Mouse (Mus musculus): ENCODE results near the gene Mcoln2. TPM values are rescaled to one million over a fixed set of nuclear protein-coding genes. Genes with fewer than 3 reads are reported as not detected.

The Mcoln2 gene
- polyA plus RNA-seq, 1 experiment from 2014 or later: 0.35 TPM

DNA sequence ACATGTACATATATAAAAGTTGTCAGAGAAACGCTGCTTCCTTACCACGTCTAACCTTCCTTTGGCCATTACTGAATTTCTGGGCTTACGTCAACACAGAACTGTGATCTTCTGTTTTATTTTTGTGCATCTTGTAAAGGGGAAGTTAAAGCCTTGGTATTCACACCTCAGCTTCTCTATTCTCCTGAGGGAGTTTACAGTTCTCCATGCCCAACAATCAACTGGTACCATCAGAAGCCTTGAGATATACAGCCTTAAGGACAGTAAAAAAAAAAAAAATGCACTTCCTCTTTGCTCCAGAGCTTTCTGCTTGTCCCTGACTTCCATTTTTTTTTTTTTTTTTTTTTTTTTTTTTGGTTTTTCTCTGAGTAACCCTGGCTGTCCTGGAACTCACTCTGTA is 66.9 kb downstream of the Mcoln2 start:
- no peaks in the 10 kb centered on the region for H3K9me3 ChIP-seq (replicated peaks)
- H3K36me3 ChIP-seq: no peaks in the 10 kb centered on the region
- no peak overlapping the region for H3K9ac ChIP-seq
- H3K4me1 ChIP-seq: peaks cover 10% of the 10 kb centered on the region
- no peak overlapping the region for H3K27ac ChIP-seq
- 92% methylated on average over 3 of the region's 3 CpGs for WGBS
- H3K27me3 ChIP-seq: peaks cover 28% of the 10 kb centered on the region
- ATAC-seq (ENCODE audit: low FRiP score): no peak
- no peak overlapping the region for H3K4me2 ChIP-seq (replicated peaks)
- H3K4me3 ChIP-seq: no peak overlapping the region

DNA sequence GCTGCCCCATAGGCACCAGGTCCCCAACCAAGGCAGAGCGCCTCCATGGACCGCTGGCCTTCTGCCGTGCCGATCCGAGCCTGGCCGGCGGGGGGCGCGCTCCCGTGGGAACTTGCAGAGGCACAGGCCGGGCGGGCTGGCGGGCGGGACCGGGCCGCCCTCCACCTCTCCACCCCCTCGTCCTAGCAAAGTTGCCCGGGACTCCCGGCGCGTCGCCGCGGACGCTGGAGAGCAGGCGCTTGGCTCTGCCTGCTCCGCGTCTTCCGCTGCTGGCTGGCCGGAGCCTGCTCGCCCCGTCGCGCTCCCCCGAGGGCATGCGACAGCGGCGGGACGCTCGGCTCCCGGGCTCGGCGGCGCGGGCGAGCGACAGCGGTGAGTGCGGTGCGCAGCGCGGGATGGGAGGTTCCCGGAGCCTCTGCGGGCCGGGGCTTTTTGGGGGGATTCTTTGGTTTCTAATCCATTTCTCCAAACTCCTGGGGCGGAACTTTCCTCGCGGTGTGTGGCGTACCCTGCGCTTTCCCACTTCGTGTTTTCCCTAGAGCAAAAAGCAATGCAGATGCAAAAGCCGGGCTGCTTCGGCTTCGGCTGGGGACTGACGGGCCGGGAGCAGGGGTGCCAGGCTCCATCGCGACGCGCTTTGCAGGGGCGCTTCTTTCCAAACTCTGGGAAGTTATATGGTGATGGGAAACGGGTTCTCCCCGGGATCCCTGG is 71.3 kb downstream of the Mcoln2 start, which contains the start of gene Lpar3:
TSS of gene Lpar3 (plus strand) at position 188 of the 711 bp plus-strand sequence.
- WGBS: under 1% methylated on average over 69 of the region's 73 CpGs
- Histone ChIP-seq H3K4me2 (replicated peaks) (peak within 1 kb of the TSS; percentile 88), H3K4me3 (peak within 1 kb of the TSS; percentile 54), H3K27me3 (peaks cover 43% of the 10 kb centered on the region), H3K27ac (no peak within 1 kb of the TSS), H3K36me3 (no peaks in the 10 kb centered on the region), H3K9ac (peak within 1 kb of the TSS; percentile 55), H3K9me3 (replicated peaks) (no peaks in the 10 kb centered on the region), H3K4me1 (peaks cover 10% of the 10 kb centered on the region)
- ATAC-seq (ENCODE audit: low FRiP score): peak; percentile 84

DNA sequence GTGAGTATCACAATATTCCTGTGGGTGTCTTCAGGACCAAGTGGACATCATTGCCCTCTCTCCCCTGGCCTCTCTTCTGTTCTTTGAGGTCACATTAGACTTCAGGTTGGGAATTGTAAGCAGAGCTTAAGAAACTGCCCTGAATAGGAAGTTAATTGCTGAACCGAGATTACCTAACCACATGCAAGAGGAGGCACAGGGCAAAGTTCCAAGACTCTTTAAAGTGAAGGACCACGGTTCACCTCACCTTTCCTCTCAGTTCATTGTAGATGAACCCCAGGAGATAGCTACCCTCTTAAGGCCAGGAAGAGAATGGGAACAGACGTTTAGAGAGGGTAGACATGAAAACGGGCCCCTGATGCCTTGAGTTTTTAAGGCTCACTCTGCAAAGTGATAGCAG is 74.6 kb downstream of the Mcoln2 start:
- no peak overlapping the region for H3K4me2 ChIP-seq (replicated peaks)
- peaks cover 10% of the 10 kb centered on the region for H3K4me1 ChIP-seq
- no peak for ATAC-seq (ENCODE audit: low FRiP score)
- no peak overlapping the region for H3K27ac ChIP-seq
- no peaks in the 10 kb centered on the region for H3K9me3 ChIP-seq (replicated peaks)
- no peak overlapping the region for H3K4me3 ChIP-seq
- no peak overlapping the region for H3K9ac ChIP-seq
- no peaks in the 10 kb centered on the region for H3K36me3 ChIP-seq
- 76% methylated on average over 4 of the region's 4 CpGs for WGBS
- H3K27me3 ChIP-seq: peaks cover 43% of the 10 kb centered on the region

DNA sequence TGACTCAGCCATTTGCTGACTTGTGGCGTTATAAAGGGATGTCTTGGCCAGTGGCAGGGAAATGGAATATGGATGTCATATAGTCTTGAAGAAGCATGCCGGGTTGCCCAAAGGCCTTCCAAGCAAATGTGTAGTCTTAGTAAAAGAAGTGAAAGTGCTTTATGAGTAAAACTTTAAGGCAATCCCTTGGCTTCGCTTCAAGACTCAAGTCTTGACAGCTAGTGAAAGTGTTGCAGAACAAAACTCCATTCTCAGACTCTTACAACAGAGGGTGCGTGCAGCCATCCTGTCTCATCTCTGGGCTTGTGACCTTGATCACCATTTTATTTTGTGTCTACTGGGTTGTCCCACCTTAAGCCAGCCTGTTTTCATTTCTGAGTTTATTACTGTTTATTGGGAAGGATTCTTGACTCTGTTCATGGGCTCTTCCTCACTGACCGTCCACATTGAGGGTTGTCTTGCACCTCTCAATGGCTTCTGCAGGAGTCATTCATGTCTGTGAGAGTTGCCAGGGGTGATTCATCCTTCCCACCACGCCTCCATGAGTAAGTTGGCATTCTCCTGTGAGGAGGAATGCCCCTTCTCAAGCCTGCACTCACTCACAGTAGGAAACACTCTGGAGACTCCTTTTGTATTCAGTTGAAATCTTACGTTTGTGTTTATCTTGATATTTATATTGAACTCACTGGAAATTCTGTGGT is 75.6 kb downstream of the Mcoln2 start:
- H3K4me1 ChIP-seq: peaks cover 10% of the 10 kb centered on the region
- 86% methylated on average over 7 of the region's 7 CpGs for WGBS
- no peak overlapping the region for H3K9ac ChIP-seq
- no peaks in the 10 kb centered on the region for H3K9me3 ChIP-seq (replicated peaks)
- no peak overlapping the region for H3K4me2 ChIP-seq (replicated peaks)
- no peak overlapping the region for H3K27ac ChIP-seq
- H3K4me3 ChIP-seq: no peak overlapping the region
- H3K36me3 ChIP-seq: no peaks in the 10 kb centered on the region
- H3K27me3 ChIP-seq: peaks cover 34% of the 10 kb centered on the region
- ATAC-seq (ENCODE audit: low FRiP score): no peak

DNA sequence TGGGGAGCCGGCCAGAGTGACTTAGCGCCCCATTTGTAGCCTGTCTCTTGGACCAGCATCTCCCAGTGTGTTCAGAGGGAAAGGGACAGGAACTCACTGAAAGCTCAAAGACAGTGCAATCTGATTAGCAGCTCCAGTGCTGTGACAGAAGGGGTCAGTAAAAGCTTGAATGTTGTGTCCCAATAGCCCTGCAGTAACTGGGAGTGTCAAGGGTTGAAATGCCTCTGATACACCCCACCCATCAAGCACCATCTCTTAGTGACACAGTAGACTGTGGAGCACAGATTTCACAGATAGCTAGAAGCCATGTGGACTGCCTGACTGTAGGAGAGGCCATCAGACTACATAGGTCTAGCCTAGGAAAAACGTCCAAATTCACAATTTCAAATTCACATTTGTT is 77.8 kb downstream of the Mcoln2 start:
- no peak for ATAC-seq (ENCODE audit: low FRiP score)
- H3K27ac ChIP-seq: no peak overlapping the region
- 62% methylated on average over 3 of the region's 3 CpGs for WGBS
- H3K4me1 ChIP-seq: no peaks in the 10 kb centered on the region
- H3K4me3 ChIP-seq: no peak overlapping the region
- no peak overlapping the region for H3K9ac ChIP-seq
- peaks cover 12% of the 10 kb centered on the region for H3K27me3 ChIP-seq
- H3K9me3 ChIP-seq (replicated peaks): no peaks in the 10 kb centered on the region
- H3K36me3 ChIP-seq: no peaks in the 10 kb centered on the region
- H3K4me2 ChIP-seq (replicated peaks): no peak overlapping the region

DNA sequence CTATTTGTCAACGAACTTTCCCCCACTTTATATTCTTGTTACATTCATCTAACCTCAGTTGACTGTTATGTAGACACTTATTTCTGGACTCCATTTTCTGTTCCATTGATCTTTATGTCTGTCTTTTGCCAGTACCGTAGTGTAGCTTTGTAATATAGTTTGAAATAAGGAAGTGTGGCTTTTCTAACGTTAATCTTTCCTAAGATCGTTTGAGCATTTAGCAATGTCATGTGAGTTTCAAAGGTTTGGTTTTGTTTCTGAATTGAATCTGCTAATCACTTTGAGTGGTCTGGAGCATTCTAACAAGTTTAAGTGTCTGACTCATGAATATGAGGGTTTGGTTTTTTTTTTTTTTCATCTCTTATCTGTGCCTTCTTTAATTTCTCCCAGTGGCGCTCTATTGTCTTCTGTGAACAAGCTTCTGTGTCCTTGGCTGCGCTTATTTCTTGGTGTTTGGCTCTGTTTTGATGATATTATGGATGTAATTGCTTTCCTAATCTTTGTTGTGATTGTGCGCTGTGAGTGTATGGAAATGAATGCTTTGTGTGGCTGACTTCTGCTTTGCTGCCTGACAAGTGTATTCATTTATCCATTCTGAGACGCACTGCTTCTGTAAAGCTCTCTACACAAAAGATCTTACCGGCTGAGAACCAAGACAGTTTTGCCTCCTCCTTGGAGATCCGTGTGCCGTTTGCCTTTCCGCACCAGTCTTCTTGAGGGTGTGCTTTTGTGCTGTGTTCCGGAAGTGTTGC is 79.1 kb downstream of the Mcoln2 start:
- Histone ChIP-seq H3K9ac (no peak overlapping the region), H3K36me3 (no peaks in the 10 kb centered on the region), H3K4me1 (no peaks in the 10 kb centered on the region), H3K27me3 (0 out of 2 replicates have a peak, but pooled peaks cover 7% of the 10 kb centered on the region), H3K4me2 (replicated peaks) (no peak overlapping the region), H3K9me3 (replicated peaks) (no peaks in the 10 kb centered on the region), H3K27ac (no peak overlapping the region), H3K4me3 (no peak overlapping the region)
- WGBS: 55% methylated on average over 13 of the region's 13 CpGs
- ATAC-seq (ENCODE audit: low FRiP score): no peak

DNA sequence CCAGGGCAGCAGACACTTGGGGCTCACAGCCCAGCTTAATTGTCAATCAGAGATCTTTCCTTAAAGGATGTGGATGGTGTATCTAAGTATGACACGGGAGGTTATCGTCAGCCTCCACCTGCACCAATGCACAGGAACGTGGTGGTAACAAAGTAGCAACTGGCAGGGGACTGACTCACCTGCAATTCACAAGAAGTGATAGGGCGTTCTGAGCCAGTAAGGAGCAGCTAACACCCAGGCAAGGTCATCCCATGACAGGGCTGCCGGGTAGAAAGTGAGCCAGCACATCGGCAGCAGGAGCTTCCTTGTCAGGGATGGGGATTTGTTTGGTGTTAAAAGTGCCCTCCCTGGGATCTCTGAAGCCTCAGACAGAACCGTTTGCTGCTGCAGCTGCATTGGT is 83.1 kb downstream of the Mcoln2 start:
- no peak overlapping the region for H3K9ac ChIP-seq
- H3K9me3 ChIP-seq (replicated peaks): no peaks in the 10 kb centered on the region
- H3K27me3 ChIP-seq: 0 out of 2 replicates have a peak, but pooled peaks cover 5% of the 10 kb centered on the region
- no peak overlapping the region for H3K27ac ChIP-seq
- no peaks in the 10 kb centered on the region for H3K4me1 ChIP-seq
- WGBS: 69% methylated on average over 7 of the region's 7 CpGs
- no peak overlapping the region for H3K4me3 ChIP-seq
- no peak for ATAC-seq (ENCODE audit: low FRiP score)
- H3K4me2 ChIP-seq (replicated peaks): no peak overlapping the region
- no peaks in the 10 kb centered on the region for H3K36me3 ChIP-seq

DNA sequence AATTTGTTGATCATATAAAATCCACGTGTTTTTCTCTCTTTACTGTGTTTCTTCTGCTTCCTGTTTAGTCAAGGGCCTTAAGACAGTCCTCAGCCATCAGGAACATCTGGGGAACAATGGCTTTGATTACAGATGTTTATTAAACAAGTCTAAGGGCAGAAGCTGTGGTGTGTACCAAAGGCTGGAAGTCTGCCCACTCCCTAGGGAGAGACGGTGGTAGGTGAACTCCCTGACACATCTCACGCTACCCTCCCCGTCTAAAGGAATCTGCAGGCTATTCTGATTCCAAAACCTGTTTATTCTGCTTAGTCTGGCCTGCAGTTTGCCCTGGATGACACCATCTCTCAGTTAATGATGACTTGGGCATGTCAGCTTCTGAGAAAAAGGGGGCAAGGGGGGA is 84.1 kb downstream of the Mcoln2 start:
- no peak for ATAC-seq (ENCODE audit: low FRiP score)
- H3K4me1 ChIP-seq: no peaks in the 10 kb centered on the region
- H3K27ac ChIP-seq: no peak overlapping the region
- H3K27me3 ChIP-seq: 0 out of 2 replicates have a peak, but pooled peaks cover 5% of the 10 kb centered on the region
- WGBS: 77% methylated on average over 4 of the region's 4 CpGs
- no peak overlapping the region for H3K9ac ChIP-seq
- H3K4me3 ChIP-seq: no peak overlapping the region
- no peak overlapping the region for H3K4me2 ChIP-seq (replicated peaks)
- H3K9me3 ChIP-seq (replicated peaks): no peaks in the 10 kb centered on the region
- H3K36me3 ChIP-seq: no peaks in the 10 kb centered on the region

DNA sequence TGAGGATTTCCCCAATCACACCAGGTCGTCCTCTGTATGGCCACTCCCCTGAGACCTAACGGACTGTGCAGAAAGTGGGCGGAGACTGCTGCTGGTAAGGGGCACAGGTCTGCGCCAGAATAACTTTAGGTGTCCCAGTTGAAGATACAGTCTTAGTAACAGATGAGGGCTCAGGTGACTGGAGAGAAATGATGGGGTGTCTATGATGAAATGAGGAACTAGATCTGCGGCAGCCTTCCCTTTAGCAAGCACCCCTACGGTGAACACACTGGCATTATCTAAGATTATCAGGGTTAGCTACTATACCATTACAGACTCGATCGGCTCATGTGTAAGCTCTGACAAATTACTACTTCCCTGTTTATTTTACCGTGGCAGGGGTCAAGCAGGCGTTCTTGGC is 84.9 kb downstream of the Mcoln2 start:
- no peak for ATAC-seq (ENCODE audit: low FRiP score)
- 72% methylated on average over 10 of the region's 10 CpGs for WGBS

DNA sequence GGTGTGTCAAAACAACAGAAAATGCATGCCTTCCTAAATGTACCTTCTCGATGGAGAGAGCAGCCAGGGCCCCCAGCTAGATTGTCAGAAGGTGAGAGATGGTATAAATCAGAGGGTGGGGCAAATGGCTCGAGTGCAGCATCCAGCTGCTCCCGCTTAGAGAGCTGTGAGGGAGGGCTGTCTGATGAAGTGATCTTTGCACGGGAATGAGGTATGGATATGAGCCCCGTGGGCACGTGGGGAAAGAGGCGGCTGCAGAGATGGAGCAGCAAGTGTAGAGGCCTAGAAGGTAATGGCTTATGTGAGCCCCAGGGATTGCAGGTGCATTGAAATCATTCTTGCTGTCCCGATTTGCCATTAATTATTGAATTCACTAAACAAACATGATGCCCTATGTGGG is 86.6 kb downstream of the Mcoln2 start:
- Histone ChIP-seq H3K4me3 (no peak overlapping the region), H3K36me3 (no peaks in the 10 kb centered on the region), H3K4me2 (replicated peaks) (no peak overlapping the region), H3K27ac (no peak overlapping the region), H3K9ac (no peak overlapping the region), H3K27me3 (peaks cover 11% of the 10 kb centered on the region; the same call in 1 of the 2 replicates), H3K9me3 (replicated peaks) (no peaks in the 10 kb centered on the region), H3K4me1 (no peaks in the 10 kb centered on the region)
- WGBS: 51% methylated on average over 8 of the region's 8 CpGs
- ATAC-seq (ENCODE audit: low FRiP score): no peak

More for the DNA sequence above, 84.9 kb downstream of the Mcoln2 start:
- Histone ChIP-seq H3K4me2 (replicated peaks) (no peak overlapping the region), H3K27ac (no peak overlapping the region), H3K4me1 (no peaks in the 10 kb centered on the region), H3K9ac (no peak overlapping the region), H3K9me3 (replicated peaks) (no peaks in the 10 kb centered on the region), H3K4me3 (no peak overlapping the region), H3K36me3 (no peaks in the 10 kb centered on the region), H3K27me3 (peaks cover 6% of the 10 kb centered on the region; the same call in 1 of the 2 replicates)

DNA sequence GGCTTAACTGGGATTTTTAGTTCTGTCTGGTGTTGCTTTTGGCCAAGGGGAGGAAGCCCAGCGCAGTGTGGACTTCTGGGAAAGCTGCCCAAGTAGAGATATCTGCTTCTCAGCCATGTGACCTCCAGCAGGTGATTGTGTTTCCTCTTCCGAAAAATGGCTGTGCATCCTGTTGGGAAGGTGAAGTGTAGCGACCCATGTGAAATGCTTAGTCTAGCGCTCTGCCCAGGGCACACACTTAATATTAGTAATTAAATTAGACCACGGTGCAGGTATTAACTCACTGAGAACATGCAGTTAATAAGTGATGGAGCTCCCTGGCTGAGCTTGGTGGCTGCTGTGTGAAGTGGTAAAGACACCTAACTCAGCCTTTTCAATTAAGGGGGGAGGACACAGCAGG is 88.0 kb downstream of the Mcoln2 start:
- Histone ChIP-seq H3K9me3 (replicated peaks) (no peaks in the 10 kb centered on the region), H3K36me3 (no peaks in the 10 kb centered on the region), H3K27me3 (peaks cover 11% of the 10 kb centered on the region; the same call in 1 of the 2 replicates), H3K4me3 (no peak overlapping the region), H3K9ac (no peak overlapping the region), H3K4me2 (replicated peaks) (no peak overlapping the region), H3K4me1 (no peaks in the 10 kb centered on the region), H3K27ac (no peak overlapping the region)
- no peak for ATAC-seq (ENCODE audit: low FRiP score)
- WGBS: 80% methylated on average over 5 of the region's 5 CpGs

DNA sequence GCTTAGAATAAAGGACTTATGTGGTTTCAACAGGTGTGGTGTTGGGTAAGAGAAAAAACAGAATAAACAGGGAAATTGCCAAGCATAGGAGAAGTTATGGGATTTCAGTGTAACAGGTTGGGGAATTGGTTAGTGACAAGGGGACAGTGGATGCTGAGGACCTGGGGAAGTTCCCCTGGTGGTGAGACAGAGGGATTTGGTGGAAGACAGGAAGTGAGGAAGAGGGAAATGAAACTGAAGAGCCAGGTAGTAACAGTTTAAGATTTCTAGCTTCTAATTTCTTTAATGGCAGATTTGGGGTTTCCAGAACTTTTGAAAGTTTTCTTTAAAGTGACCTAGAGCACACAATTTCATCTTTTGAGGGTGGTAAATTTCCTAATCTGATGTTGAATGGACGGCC is 95.0 kb downstream of the Mcoln2 start:
- 89% methylated on average over 1 of the region's 1 CpGs for WGBS
- Histone ChIP-seq H3K27ac (no peak overlapping the region), H3K27me3 (peaks cover 3% of the 10 kb centered on the region; the same call in 1 of the 2 replicates), H3K9me3 (replicated peaks) (no peaks in the 10 kb centered on the region), H3K36me3 (no peaks in the 10 kb centered on the region), H3K4me1 (no peaks in the 10 kb centered on the region), H3K4me2 (replicated peaks) (no peak overlapping the region), H3K4me3 (no peak overlapping the region), H3K9ac (no peak overlapping the region)
- no peak for ATAC-seq (ENCODE audit: low FRiP score)

Data from hindbrain, embryonic 12.5 days (tissue).